Mouse (Mus musculus): ENCODE measurements around the gene Cog5. TPM values are rescaled to one million over a fixed set of nuclear protein-coding genes. Genes with fewer than 3 reads are reported as not detected.
"Not testable (repeated sequence)": the region's sequence is repeated elsewhere in the genome, so short reads cannot be mapped to it uniquely, and the experiment has no call there.

The Cog5 gene
- polyA plus RNA-seq (2015; fragmentation: Nextera tagmentation; extraction: Ambion mirVana), result 31.7 and 33.0 TPM in 2 replicates

- Histone ChIP-seq H3K4me3 (replicated peaks) (peak within 1 kb of the TSS; percentile 82), H3K4me1 (replicated peaks) (peaks cover 11% of the 10 kb centered on the region), H3K36me3 (no peaks in the 10 kb centered on the region), H3K9me3 (no peaks in the 10 kb centered on the region), H3K27me3 (no peaks in the 10 kb centered on the region), H3K27ac (peak within 1 kb of the TSS; percentile 69), H3K4me2 (replicated peaks) (peak within 1 kb of the TSS; percentile 76), H3K9ac (replicated peaks) (peak within 1 kb of the TSS; percentile 71)
- under 1% methylated on average over 47 of the region's 47 CpGs for WGBS
- peak; percentile 98 for ATAC-seq
Measured at GRCm38 (mm10) chr12:31654197-31654964, at the start of gene Cog5, which contains the start of gene Dus4l. Gene Cog5 (plus strand): TSS chr12:31654869. Gene Dus4l (minus strand): TSS chr12:31654826.

- WGBS, result 86% methylated on average over 3 of the region's 3 CpGs
- Histone ChIP-seq H3K9me3 (no peaks in the 10 kb centered on the region), H3K9ac (replicated peaks) (no peak overlapping the region), H3K4me2 (replicated peaks) (no peak overlapping the region), H3K4me3 (replicated peaks) (no peak overlapping the region), H3K4me1 (replicated peaks) (no peaks in the 10 kb centered on the region), H3K36me3 (no peaks in the 10 kb centered on the region), H3K27ac (no peak overlapping the region), H3K27me3 (no peaks in the 10 kb centered on the region)
- ATAC-seq, result no peak
Measured at GRCm38 (mm10) chr12:31604894-31605293, 49.8 kb upstream of the Cog5 start.

- H3K27ac ChIP-seq, result no peak overlapping the region
- 6% methylated on average over 3 of the region's 3 CpGs for WGBS
- no peak overlapping the region for H3K4me2 ChIP-seq (replicated peaks)
- no peaks in the 10 kb centered on the region for H3K36me3 ChIP-seq
- no peaks in the 10 kb centered on the region for H3K9me3 ChIP-seq
- ATAC-seq, result no peak
- H3K27me3 ChIP-seq, result no peaks in the 10 kb centered on the region
- no peaks in the 10 kb centered on the region for H3K4me1 ChIP-seq (replicated peaks)
- H3K4me3 ChIP-seq (replicated peaks), result no peak overlapping the region
- H3K9ac ChIP-seq (replicated peaks), result no peak overlapping the region
Measured at GRCm38 (mm10) chr12:31608138-31608537, 46.5 kb upstream of the Cog5 start.

- Histone ChIP-seq H3K9ac (replicated peaks) (no peak overlapping the region), H3K9me3 (no peaks in the 10 kb centered on the region), H3K4me2 (replicated peaks) (no peak overlapping the region), H3K36me3 (peaks cover 6% of the 10 kb centered on the region; the same call in 1 of the 2 replicates), H3K4me1 (replicated peaks) (no peaks in the 10 kb centered on the region), H3K4me3 (replicated peaks) (no peak overlapping the region), H3K27me3 (no peaks in the 10 kb centered on the region), H3K27ac (no peak overlapping the region)
- WGBS, result 48% methylated on average over 4 of the region's 4 CpGs
- ATAC-seq, result no peak
Measured at GRCm38 (mm10) chr12:31613353-31613752, 41.3 kb upstream of the Cog5 start.

GRCm38 (mm10) chr12:31620106-31620505, 34.6 kb upstream of the Cog5 start:
- WGBS, result 87% methylated on average over 8 of the region's 8 CpGs

GRCm38 (mm10) chr12:31625016-31625415, 29.7 kb upstream of the Cog5 start:
- H3K27ac ChIP-seq, result no peak overlapping the region
- 0 out of 2 replicates have a peak, but pooled peaks cover 2% of the 10 kb centered on the region for H3K4me1 ChIP-seq (replicated peaks)
- H3K4me3 ChIP-seq (replicated peaks), result no peak overlapping the region
- no peak for ATAC-seq
- no peaks in the 10 kb centered on the region for H3K27me3 ChIP-seq
- H3K36me3 ChIP-seq, result peaks cover 9% of the 10 kb centered on the region; the same call in 1 of the 2 replicates
- H3K9ac ChIP-seq (replicated peaks), result no peak overlapping the region
- no peak overlapping the region for H3K4me2 ChIP-seq (replicated peaks)
- 98% methylated on average over 1 of the region's 1 CpGs for WGBS
- no peaks in the 10 kb centered on the region for H3K9me3 ChIP-seq

More at GRCm38 (mm10) chr12:31620106-31620505, 34.6 kb upstream of the Cog5 start:
- no peak overlapping the region for H3K27ac ChIP-seq
- no peaks in the 10 kb centered on the region for H3K27me3 ChIP-seq
- H3K4me2 ChIP-seq (replicated peaks), result no peak overlapping the region
- ATAC-seq, result no peak
- H3K4me3 ChIP-seq (replicated peaks), result no peak overlapping the region
- no peak overlapping the region for H3K9ac ChIP-seq (replicated peaks)
- H3K36me3 ChIP-seq, result peaks cover 6% of the 10 kb centered on the region; the same call in 1 of the 2 replicates
- H3K9me3 ChIP-seq, result no peaks in the 10 kb centered on the region
- 0 out of 2 replicates have a peak, but pooled peaks cover 2% of the 10 kb centered on the region for H3K4me1 ChIP-seq (replicated peaks)

GRCm38 (mm10) chr12:31628396-31628795, 26.3 kb upstream of the Cog5 start:
- not testable (repeated sequence) for H3K27ac ChIP-seq; H3K4me3 ChIP-seq (replicated peaks); H3K36me3 ChIP-seq; H3K9me3 ChIP-seq; H3K27me3 ChIP-seq; H3K4me2 ChIP-seq (replicated peaks); H3K9ac ChIP-seq (replicated peaks); ATAC-seq; H3K4me1 ChIP-seq (replicated peaks)
- WGBS, result 93% methylated on average over 9 of the region's 9 CpGs

GRCm38 (mm10) chr12:31633970-31634342, 20.7 kb upstream of the Cog5 start:
- H3K4me1 ChIP-seq (replicated peaks), result peaks cover 4% of the 10 kb centered on the region
- H3K9me3 ChIP-seq, result no peaks in the 10 kb centered on the region
- ATAC-seq, result peak; percentile 57
- 7% methylated on average over 13 of the region's 13 CpGs for WGBS
- peak overlapping the region; percentile 72 for H3K4me2 ChIP-seq (replicated peaks)
- no peaks in the 10 kb centered on the region for H3K27me3 ChIP-seq
- H3K36me3 ChIP-seq, result 0 out of 2 replicates have a peak, but pooled peaks cover 3% of the 10 kb centered on the region
- no peak overlapping the region for H3K27ac ChIP-seq
- H3K4me3 ChIP-seq (replicated peaks), result peak overlapping the region; percentile 57
- peak overlapping the region; percentile 82 for H3K9ac ChIP-seq (replicated peaks)

GRCm38 (mm10) chr12:31634343-31635239, 20.1 kb upstream of the Cog5 start, which contains the start of gene Bcap29:
Gene Bcap29 (minus strand): TSS chr12:31634658.
- Histone ChIP-seq H3K4me3 (replicated peaks) (peak within 1 kb of the TSS; percentile 57), H3K27me3 (no peaks in the 10 kb centered on the region), H3K9ac (replicated peaks) (peak within 1 kb of the TSS; percentile 82), H3K36me3 (0 out of 2 replicates have a peak, but pooled peaks cover 3% of the 10 kb centered on the region), H3K4me2 (replicated peaks) (peak within 1 kb of the TSS; percentile 72), H3K4me1 (replicated peaks) (peaks cover 4% of the 10 kb centered on the region), H3K9me3 (no peaks in the 10 kb centered on the region), H3K27ac (peak within 1 kb of the TSS; percentile 39)
- peak; percentile 90 for ATAC-seq
- WGBS, result 2% methylated on average over 49 of the region's 73 CpGs

GRCm38 (mm10) chr12:31635240-31635607, 19.4 kb upstream of the Cog5 start:
- ATAC-seq, result no peak; the same call in 1 of the 2 replicates
- Histone ChIP-seq H3K4me2 (replicated peaks) (peak overlapping the region; percentile 72), H3K36me3 (no peaks in the 10 kb centered on the region), H3K27me3 (no peaks in the 10 kb centered on the region), H3K9me3 (no peaks in the 10 kb centered on the region), H3K4me3 (replicated peaks) (no peak overlapping the region), H3K9ac (replicated peaks) (no peak overlapping the region), H3K4me1 (replicated peaks) (peaks cover 4% of the 10 kb centered on the region), H3K27ac (no peak overlapping the region)
- WGBS, result 83% methylated on average over 3 of the region's 3 CpGs

GRCm38 (mm10) chr12:31653611-31654010, 1.1 kb upstream of the Cog5 start:
- no peaks in the 10 kb centered on the region for H3K36me3 ChIP-seq
- H3K9ac ChIP-seq (replicated peaks), result no peak overlapping the region
- no peaks in the 10 kb centered on the region for H3K9me3 ChIP-seq
- H3K4me1 ChIP-seq (replicated peaks), result peaks cover 11% of the 10 kb centered on the region
- no peaks in the 10 kb centered on the region for H3K27me3 ChIP-seq
- no peak overlapping the region for H3K4me2 ChIP-seq (replicated peaks)
- 78% methylated on average over 5 of the region's 5 CpGs for WGBS
- no peak overlapping the region for H3K4me3 ChIP-seq (replicated peaks)
- H3K27ac ChIP-seq, result no peak overlapping the region
- ATAC-seq, result no peak
